Mouse (Mus musculus) MEL-GATA-1-ER (cell line): Measurements from ENCODE around the gene Hlcs.

Experiments used
- DNase-seq: peaks from one replicate; pipeline ENCODE4 v3.0.0-alpha.2; 2012; ENCODE audit warnings: low read depth; ENCODE audit errors: extremely low read depth

Gene Hlcs

GRCm38 (mm10) chr16:94313229-94314030 lies at the start of gene Hlcs:
Gene Hlcs (minus strand): TSS chr16:94313571.
- peak; percentile 81 for DNase-seq

- no peak for DNase-seq
These were observed 49.0 kb upstream of the Hlcs start for GRCm38 (mm10) chr16:94362174-94362873.

- no peak for DNase-seq
These were observed 47.4 kb upstream of the Hlcs start for GRCm38 (mm10) chr16:94360578-94361350.

GRCm38 (mm10) chr16:94358091-94358490 lies 44.7 kb upstream of the Hlcs start:
- peak; percentile 38 for DNase-seq

GRCm38 (mm10) chr16:94356776-94357494 lies 43.6 kb upstream of the Hlcs start:
- no peak for DNase-seq

- DNase-seq = no peak
These were observed 42.7 kb upstream of the Hlcs start for GRCm38 (mm10) chr16:94356046-94356445.

- DNase-seq = no peak
These were observed 41.1 kb upstream of the Hlcs start for GRCm38 (mm10) chr16:94354450-94354849.

- no peak for DNase-seq
These were observed 36.9 kb upstream of the Hlcs start for GRCm38 (mm10) chr16:94350287-94350677.

GRCm38 (mm10) chr16:94349588-94350286 lies 36.4 kb upstream of the Hlcs start:
- no peak for DNase-seq

- DNase-seq = no peak
These were observed 35.4 kb upstream of the Hlcs start for GRCm38 (mm10) chr16:94348779-94349178.

GRCm38 (mm10) chr16:94347080-94347731 lies 33.8 kb upstream of the Hlcs start:
- no peak for DNase-seq

- DNase-seq = no peak
These were observed 32.4 kb upstream of the Hlcs start for GRCm38 (mm10) chr16:94345733-94346132.

GRCm38 (mm10) chr16:94339164-94340160 lies 26.1 kb upstream of the Hlcs start:
- DNase-seq = peak; percentile 82

GRCm38 (mm10) chr16:94335656-94336055 lies 22.3 kb upstream of the Hlcs start:
- DNase-seq = no peak

GRCm38 (mm10) chr16:94331886-94332252 lies 18.5 kb upstream of the Hlcs start:
- DNase-seq = peak; percentile 63

GRCm38 (mm10) chr16:94331233-94331885 lies 18.0 kb upstream of the Hlcs start:
- DNase-seq = no peak

- DNase-seq = no peak
These were observed 17.1 kb upstream of the Hlcs start for GRCm38 (mm10) chr16:94330429-94330828.
